Mouse (Mus musculus) midbrain, embryonic 15.5 days (tissue): ENCODE measurements around the gene Mrtfa. TPM values are rescaled to one million over a fixed set of nuclear protein-coding genes. Genes with fewer than 3 reads are reported as not detected.
A peak's percentile ranks its signal among the peaks of the same experiment; 100 is the strongest.

ENCODE experiments used
- ATAC-seq: fragments of 200-750 bp; cut with Nextera tagmentation; replicated peaks from 2 replicates; pipeline ENCODE4 v1.8.0; 2017; ENCODE audit warnings: moderate TSS enrichment
- H3K27ac ChIP-seq: fragments of 300-500 bp; sonication (generic); 2 replicates; pipeline ENCODE4 v1.5.1; 2015; ENCODE audit warnings: mild to moderate bottlenecking, inconsistent platforms
- H3K27me3 ChIP-seq: fragments of 300-500 bp; sonication (generic); replicated peaks from 2 replicates; pipeline ENCODE4 v1.6.1; 2015; ENCODE audit warnings: inconsistent platforms
- H3K36me3 ChIP-seq: fragments of 300-500 bp; sonication (generic); replicated peaks from 2 replicates; pipeline ENCODE4 v1.6.1; 2015; ENCODE audit warnings: inconsistent platforms
- H3K4me1 ChIP-seq: fragments of 300-500 bp; sonication (generic); 2 replicates; pipeline ENCODE4 v1.6.1; 2015; ENCODE audit warnings: inconsistent platforms
- H3K4me2 ChIP-seq: fragments of 300-500 bp; sonication (generic); 2 replicates; pipeline ENCODE4 v1.6.1; 2015; ENCODE audit warnings: inconsistent platforms, mild to moderate bottlenecking, moderate library complexity
- H3K4me3 ChIP-seq: fragments of 300-500 bp; sonication (generic); 2 replicates; pipeline ENCODE4 v1.5.1; 2015; ENCODE audit warnings: mild to moderate bottlenecking, inconsistent platforms
- H3K9ac ChIP-seq: fragments of 300-500 bp; sonication (generic); 2 replicates; pipeline ENCODE4 v1.6.1; 2015; ENCODE audit warnings: mild to moderate bottlenecking, inconsistent platforms
- H3K9me3 ChIP-seq: fragments of 300-500 bp; sonication (generic); 2 replicates; pipeline ENCODE4 v1.6.1; 2016; ENCODE audit warnings: inconsistent platforms
- WGBS: fragments of 180-500 bp; shearing (Covaris S2); methylation state at CpG from one replicate; pipeline ENCODE4 v1.1.7; 2015; ENCODE audit warnings: mixed read lengths; 5-methylcytosine and 5-hydroxymethylcytosine counted together
- polyA plus RNA-seq: library from polyadenylated mRNA; unstranded; fragments of >200 nt; fragmentation: Nextera tagmentation; extraction: Ambion mirVana; gene quantifications from 2 replicates; pipeline ENCODE4 v1.2.1, GENCODE M21; 2015

The Mrtfa gene
- polyA plus RNA-seq = 29.6 and 34.4 TPM in 2 replicates

- Histone ChIP-seq H3K9ac (peak within 1 kb of the TSS; percentile 65), H3K4me2 (peak within 1 kb of the TSS; percentile 58), H3K4me1 (peaks cover 24% of the 10 kb centered on the region), H3K36me3 (no peaks in the 10 kb centered on the region), H3K27ac (peak within 1 kb of the TSS; percentile 85), H3K4me3 (peak within 1 kb of the TSS; percentile 58), H3K27me3 (no peaks in the 10 kb centered on the region), H3K9me3 (no peaks in the 10 kb centered on the region)
- ATAC-seq = peak; percentile 99
- under 1% methylated on average over 48 of the region's 48 CpGs for WGBS
These were observed at the start of gene Mrtfa for GRCm38 (mm10) chr15:81190630-81191178. TSS of gene Mrtfa (minus strand) at chr15:81190757.

GRCm38 (mm10) chr15:81239794-81240343 is 49.3 kb upstream of the Mrtfa start:
- H3K4me1 ChIP-seq = peaks cover 21% of the 10 kb centered on the region
- WGBS = 72% methylated on average over 13 of the region's 13 CpGs
- 0 out of 2 replicates have a peak, but pooled peaks cover 3% of the 10 kb centered on the region for H3K27me3 ChIP-seq
- no peak overlapping the region for H3K27ac ChIP-seq
- H3K4me3 ChIP-seq = no peak overlapping the region
- no peaks in the 10 kb centered on the region for H3K36me3 ChIP-seq
- no peak overlapping the region for H3K4me2 ChIP-seq
- no peak for ATAC-seq
- no peak overlapping the region for H3K9ac ChIP-seq
- no peaks in the 10 kb centered on the region for H3K9me3 ChIP-seq

- WGBS = 30% methylated on average over 7 of the region's 7 CpGs
- no peaks in the 10 kb centered on the region for H3K36me3 ChIP-seq
- no peak overlapping the region for H3K4me3 ChIP-seq
These were observed 48.7 kb upstream of the Mrtfa start for GRCm38 (mm10) chr15:81239261-81239660.

GRCm38 (mm10) chr15:81237471-81237870 is 46.9 kb upstream of the Mrtfa start:
- Histone ChIP-seq H3K4me2 (no peak overlapping the region), H3K27ac (no peak overlapping the region), H3K27me3 (0 out of 2 replicates have a peak, but pooled peaks cover 3% of the 10 kb centered on the region), H3K4me1 (peaks cover 25% of the 10 kb centered on the region), H3K36me3 (no peaks in the 10 kb centered on the region), H3K9me3 (no peaks in the 10 kb centered on the region), H3K9ac (no peak overlapping the region), H3K4me3 (no peak overlapping the region)
- no peak for ATAC-seq
- 91% methylated on average over 18 of the region's 18 CpGs for WGBS

More at GRCm38 (mm10) chr15:81239261-81239660, 48.7 kb upstream of the Mrtfa start:
- Histone ChIP-seq H3K4me1 (peaks cover 25% of the 10 kb centered on the region), H3K27ac (no peak overlapping the region), H3K9ac (no peak overlapping the region), H3K27me3 (0 out of 2 replicates have a peak, but pooled peaks cover 3% of the 10 kb centered on the region), H3K4me2 (no peak overlapping the region), H3K9me3 (no peaks in the 10 kb centered on the region)
- no peak for ATAC-seq

- Histone ChIP-seq H3K36me3 (no peaks in the 10 kb centered on the region), H3K4me3 (peak overlapping the region; percentile 51), H3K9me3 (no peaks in the 10 kb centered on the region), H3K27me3 (0 out of 2 replicates have a peak, but pooled peaks cover 3% of the 10 kb centered on the region), H3K4me1 (peaks cover 25% of the 10 kb centered on the region), H3K27ac (peak overlapping the region; percentile 59), H3K9ac (peak overlapping the region; percentile 55), H3K4me2 (peak overlapping the region; percentile 80)
- peak; percentile 10; the same call in 1 of the 2 replicates for ATAC-seq
- WGBS = 3% methylated on average over 8 of the region's 8 CpGs
These were observed 45.5 kb upstream of the Mrtfa start for GRCm38 (mm10) chr15:81236062-81236461.

GRCm38 (mm10) chr15:81235086-81235920 is 44.7 kb upstream of the Mrtfa start, which contains the start of gene Mchr1:
TSS of gene Mchr1 (plus strand) at chr15:81235499.
- Histone ChIP-seq H3K9me3 (no peaks in the 10 kb centered on the region), H3K27me3 (0 out of 2 replicates have a peak, but pooled peaks cover 3% of the 10 kb centered on the region), H3K27ac (peak within 1 kb of the TSS; percentile 59)

GRCm38 (mm10) chr15:81231325-81231724 is 40.8 kb upstream of the Mrtfa start:
- WGBS = 81% methylated on average over 7 of the region's 7 CpGs
- no peaks in the 10 kb centered on the region for H3K36me3 ChIP-seq
- ATAC-seq = no peak
- no peaks in the 10 kb centered on the region for H3K9me3 ChIP-seq
- no peak overlapping the region for H3K27ac ChIP-seq
- H3K4me2 ChIP-seq = no peak overlapping the region
- H3K27me3 ChIP-seq = no peaks in the 10 kb centered on the region
- H3K4me3 ChIP-seq = no peak overlapping the region
- H3K4me1 ChIP-seq = peaks cover 17% of the 10 kb centered on the region
- no peak overlapping the region for H3K9ac ChIP-seq

More at GRCm38 (mm10) chr15:81235086-81235920, 44.7 kb upstream of the Mrtfa start, which contains the start of gene Mchr1:
- ATAC-seq = peak; percentile 92
- Histone ChIP-seq H3K4me2 (peak within 1 kb of the TSS; percentile 80), H3K9ac (peak within 1 kb of the TSS; percentile 55), H3K36me3 (no peaks in the 10 kb centered on the region), H3K4me1 (peaks cover 25% of the 10 kb centered on the region), H3K4me3 (peak within 1 kb of the TSS; percentile 51)
- WGBS = under 1% methylated on average over 25 of the region's 25 CpGs

- H3K27me3 ChIP-seq = no peaks in the 10 kb centered on the region
- no peaks in the 10 kb centered on the region for H3K36me3 ChIP-seq
- no peak overlapping the region for H3K9ac ChIP-seq
- peaks cover 3% of the 10 kb centered on the region; the same call in 1 of the 2 replicates for H3K4me1 ChIP-seq
- no peak for ATAC-seq
- no peak overlapping the region for H3K4me2 ChIP-seq
- no peak overlapping the region for H3K4me3 ChIP-seq
- 70% methylated on average over 3 of the region's 3 CpGs for WGBS
- no peaks in the 10 kb centered on the region for H3K9me3 ChIP-seq
- H3K27ac ChIP-seq = no peak overlapping the region
These were observed 39.2 kb upstream of the Mrtfa start for GRCm38 (mm10) chr15:81229791-81230190.

GRCm38 (mm10) chr15:81228258-81228657 is 37.7 kb upstream of the Mrtfa start:
- 91% methylated on average over 3 of the region's 3 CpGs for WGBS
- H3K9me3 ChIP-seq = no peaks in the 10 kb centered on the region
- H3K4me1 ChIP-seq = no peaks in the 10 kb centered on the region
- no peak overlapping the region for H3K4me3 ChIP-seq
- no peak for ATAC-seq
- no peak overlapping the region for H3K9ac ChIP-seq
- H3K27ac ChIP-seq = no peak overlapping the region
- H3K27me3 ChIP-seq = no peaks in the 10 kb centered on the region
- H3K4me2 ChIP-seq = no peak overlapping the region
- no peaks in the 10 kb centered on the region for H3K36me3 ChIP-seq

- 85% methylated on average over 3 of the region's 3 CpGs for WGBS
- no peak for ATAC-seq
- H3K9me3 ChIP-seq = no peaks in the 10 kb centered on the region
- H3K4me3 ChIP-seq = no peak overlapping the region
- H3K9ac ChIP-seq = no peak overlapping the region
- H3K4me2 ChIP-seq = no peak overlapping the region
- H3K27me3 ChIP-seq = no peaks in the 10 kb centered on the region
- no peak overlapping the region for H3K27ac ChIP-seq
- H3K4me1 ChIP-seq = no peaks in the 10 kb centered on the region
- H3K36me3 ChIP-seq = no peaks in the 10 kb centered on the region
These were observed 36.7 kb upstream of the Mrtfa start for GRCm38 (mm10) chr15:81227275-81227674.

GRCm38 (mm10) chr15:81226796-81227195 is 36.2 kb upstream of the Mrtfa start:
- Histone ChIP-seq H3K4me3 (no peak overlapping the region), H3K36me3 (no peaks in the 10 kb centered on the region), H3K4me1 (no peaks in the 10 kb centered on the region), H3K4me2 (no peak overlapping the region), H3K9me3 (no peaks in the 10 kb centered on the region), H3K27me3 (no peaks in the 10 kb centered on the region), H3K27ac (0 out of 2 replicates have a peak overlapping the region, but pooled peaks have one; percentile 0), H3K9ac (no peak overlapping the region)
- 42% methylated on average over 4 of the region's 4 CpGs for WGBS
- ATAC-seq = no peak

- WGBS = 87% methylated on average over 6 of the region's 6 CpGs
- no peak overlapping the region for H3K4me2 ChIP-seq
- no peak overlapping the region for H3K9ac ChIP-seq
- H3K4me3 ChIP-seq = no peak overlapping the region
- no peak overlapping the region for H3K27ac ChIP-seq
- H3K4me1 ChIP-seq = no peaks in the 10 kb centered on the region
- no peak for ATAC-seq
- no peaks in the 10 kb centered on the region for H3K27me3 ChIP-seq
- H3K36me3 ChIP-seq = no peaks in the 10 kb centered on the region
- H3K9me3 ChIP-seq = no peaks in the 10 kb centered on the region
These were observed 35.2 kb upstream of the Mrtfa start for GRCm38 (mm10) chr15:81225732-81226131.
